Mouse (Mus musculus): ENCODE results near the gene Il17ra.

Il17ra gene

GRCm38 (mm10) chr6:120471991-120472441, 9.0 kb downstream of the Il17ra start:
- DNase-seq = no peak

- no peak for DNase-seq
These were observed 9.6 kb downstream of the Il17ra start for GRCm38 (mm10) chr6:120472455-120473140.

GRCm38 (mm10) chr6:120473427-120473826, 10.4 kb downstream of the Il17ra start:
- peak in 1 of 2 experiments; percentile 49 for DNase-seq

- no peak for DNase-seq
These were observed 12.2 kb downstream of the Il17ra start for GRCm38 (mm10) chr6:120475288-120475687.

GRCm38 (mm10) chr6:120479302-120479701, 16.3 kb downstream of the Il17ra start:
- no peak for DNase-seq

- DNase-seq = no peak
These were observed 17.3 kb downstream of the Il17ra start for GRCm38 (mm10) chr6:120480361-120480760.

GRCm38 (mm10) chr6:120481538-120481937, 18.5 kb downstream of the Il17ra start:
- DNase-seq = no peak

- DNase-seq = no peak
These were observed 19.0 kb downstream of the Il17ra start for GRCm38 (mm10) chr6:120482021-120482420.

- DNase-seq = no peak
These were observed 19.7 kb downstream of the Il17ra start for GRCm38 (mm10) chr6:120482756-120483155.

GRCm38 (mm10) chr6:120483211-120483626, 20.2 kb downstream of the Il17ra start:
- peak; percentile 46 to 66 for DNase-seq

GRCm38 (mm10) chr6:120485038-120485437, 22.0 kb downstream of the Il17ra start:
- no peak for DNase-seq

GRCm38 (mm10) chr6:120486051-120486510, 23.0 kb downstream of the Il17ra start:
- peak in 1 of 2 experiments; percentile 50 for DNase-seq

- no peak for DNase-seq
These were observed 25.6 kb downstream of the Il17ra start for GRCm38 (mm10) chr6:120488647-120489046.

GRCm38 (mm10) chr6:120489461-120489860, 26.4 kb downstream of the Il17ra start:
- no peak for DNase-seq

- no peak for DNase-seq
These were observed 28.0 kb downstream of the Il17ra start for GRCm38 (mm10) chr6:120491064-120491463.

GRCm38 (mm10) chr6:120491862-120492498, 28.9 kb downstream of the Il17ra start:
- DNase-seq = peak in 1 of 2 experiments; percentile 38

GRCm38 (mm10) chr6:120492499-120493373, 29.7 kb downstream of the Il17ra start:
- DNase-seq = peak in 1 of 2 experiments; percentile 42

GRCm38 (mm10) chr6:120493374-120494181, 30.5 kb downstream of the Il17ra start, which contains the start of gene Tmem121b:
Tmem121b (minus strand) TSS chr6:120493807.
- peak; percentile 80 to 86 for DNase-seq

GRCm38 (mm10) chr6:120496544-120496943, 33.5 kb downstream of the Il17ra start:
- DNase-seq = peak; percentile 24 to 56

GRCm38 (mm10) chr6:120504051-120504450, 41.0 kb downstream of the Il17ra start:
- no peak for DNase-seq

GRCm38 (mm10) chr6:120505531-120505930, 42.5 kb downstream of the Il17ra start:
- peak in 1 of 2 experiments; percentile 46 for DNase-seq

- no peak for DNase-seq
These were observed 45.6 kb downstream of the Il17ra start for GRCm38 (mm10) chr6:120508645-120509044.
